Mouse (Mus musculus): Measurements from ENCODE around the gene Gli3.

The Gli3 gene

DNA sequence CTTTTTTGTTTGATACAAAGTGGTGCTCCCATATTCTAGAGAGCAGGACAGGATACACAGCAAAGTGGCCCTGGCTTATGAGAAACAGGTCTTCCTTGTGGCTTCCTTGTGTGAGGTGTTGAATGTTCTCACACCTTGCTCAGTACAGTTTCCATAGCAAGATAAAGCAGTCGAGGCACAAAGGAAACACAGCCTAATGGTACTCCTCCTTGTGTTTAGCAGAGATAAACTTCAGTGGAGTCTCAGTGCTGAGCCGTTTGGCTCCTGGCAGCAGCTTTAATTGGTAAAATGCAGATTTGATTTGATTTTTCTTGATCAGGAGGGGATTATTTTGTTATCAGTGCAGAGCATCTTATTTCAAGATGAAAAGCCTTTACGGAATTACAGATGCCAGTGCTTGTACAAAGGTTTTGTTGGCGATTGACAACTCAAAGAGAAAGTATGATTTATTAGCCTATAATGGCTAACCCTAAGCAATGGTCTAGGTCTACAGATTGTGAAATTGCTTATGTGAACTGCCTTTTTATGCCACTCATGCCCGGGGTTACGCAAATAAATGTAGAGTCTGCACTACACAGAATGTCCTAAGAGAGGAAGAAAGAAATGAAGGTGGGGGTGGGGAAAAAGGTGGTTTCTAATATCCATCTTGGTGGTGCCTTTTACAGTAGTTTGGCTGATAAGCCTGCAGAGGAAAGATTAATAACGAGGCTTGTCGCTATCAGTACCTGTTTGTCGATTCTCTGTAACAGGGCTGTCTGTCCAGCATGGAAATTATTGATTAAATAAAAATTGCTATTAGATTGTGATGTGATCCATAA is 207.3 kb downstream of the Gli3 start:
- no peak for DNase-seq

DNA sequence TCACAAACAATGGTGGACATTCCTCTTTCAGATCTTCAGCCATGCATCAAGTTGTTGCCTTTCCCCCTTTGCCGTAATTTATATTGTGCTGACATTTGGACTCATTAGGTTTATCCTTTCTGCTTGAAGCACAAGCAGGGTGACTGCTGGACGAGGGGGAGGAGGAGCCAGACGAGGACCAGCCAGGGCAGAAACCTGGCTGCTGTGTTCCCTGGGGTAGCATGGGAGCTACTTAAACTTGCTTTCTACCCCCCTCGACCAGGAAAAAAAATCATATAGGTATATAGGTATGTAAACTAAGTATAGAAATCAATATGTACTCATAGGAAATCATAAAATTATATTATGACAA is 207.9 kb downstream of the Gli3 start:
- no peak for DNase-seq

DNA sequence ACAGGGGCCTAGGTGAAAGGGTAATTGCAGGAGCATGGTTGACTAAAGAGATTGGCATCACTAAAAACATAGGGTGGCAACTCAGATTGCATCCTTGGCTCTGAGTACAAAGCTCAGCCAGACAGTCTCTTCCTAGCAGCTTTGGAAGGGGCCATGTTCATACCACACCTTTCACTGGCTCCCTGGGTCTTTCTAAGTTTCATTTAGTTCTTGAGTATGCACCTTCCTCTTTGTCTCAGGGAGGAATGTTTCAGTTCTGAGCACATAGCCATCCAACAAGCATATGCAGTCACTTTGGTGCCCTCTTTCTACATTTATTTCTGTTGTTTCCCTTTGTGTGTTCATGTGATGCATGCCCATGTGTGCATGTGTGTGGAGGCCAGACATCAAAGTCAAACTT is 212.4 kb downstream of the Gli3 start:
- DNase-seq: no peak

DNA sequence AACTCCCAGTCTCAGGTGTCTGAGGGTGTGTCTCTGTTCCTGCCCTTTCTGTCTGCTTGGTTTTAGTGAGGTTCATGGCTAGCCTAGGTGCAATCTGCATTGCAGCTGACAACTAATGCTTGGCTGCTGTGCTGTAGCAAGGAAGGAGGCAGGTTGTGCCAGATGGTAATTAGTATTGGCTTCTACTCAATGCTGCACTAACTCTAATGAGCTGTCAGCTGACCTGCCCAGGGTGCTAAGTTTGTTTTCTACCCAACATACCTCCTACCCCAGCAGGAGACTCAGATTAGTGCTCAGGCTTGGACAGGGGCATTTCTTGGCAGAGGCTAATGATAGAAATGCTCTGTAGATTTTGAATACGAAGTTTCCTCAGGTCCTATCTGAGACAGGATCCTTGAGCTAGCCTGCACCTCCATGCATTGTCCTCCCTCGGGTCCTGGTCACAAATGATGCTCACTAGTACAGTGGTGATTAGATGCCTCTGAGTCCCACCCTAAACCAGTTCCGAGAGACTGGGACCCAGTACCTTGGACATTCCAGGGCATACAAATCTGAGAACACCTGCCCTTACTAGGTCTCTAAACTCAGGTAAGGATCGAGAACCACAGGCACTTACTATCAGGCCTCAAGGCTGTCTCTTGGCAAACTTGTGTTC is 214.2 kb downstream of the Gli3 start:
- DNase-seq: no peak

DNA sequence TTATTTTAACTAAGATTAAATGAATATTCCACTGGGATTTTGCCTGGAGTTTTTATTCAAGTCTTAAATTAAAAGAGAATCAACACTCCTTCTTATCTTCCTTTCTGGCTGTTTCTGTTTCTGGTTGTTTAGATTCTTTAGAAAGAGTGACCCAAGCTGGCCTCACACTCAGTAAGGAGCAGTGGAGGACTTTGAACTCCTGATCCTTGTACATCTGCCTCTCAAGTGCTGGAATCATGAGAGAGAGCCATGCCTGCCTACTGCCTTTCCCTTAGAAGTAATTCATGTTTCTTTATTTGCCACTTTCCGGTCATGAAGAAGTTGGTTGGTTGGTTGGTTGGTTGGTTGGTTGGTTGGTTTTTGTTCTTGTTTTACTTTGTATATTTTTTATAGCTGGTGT is 218.5 kb downstream of the Gli3 start:
- DNase-seq: no peak

DNA sequence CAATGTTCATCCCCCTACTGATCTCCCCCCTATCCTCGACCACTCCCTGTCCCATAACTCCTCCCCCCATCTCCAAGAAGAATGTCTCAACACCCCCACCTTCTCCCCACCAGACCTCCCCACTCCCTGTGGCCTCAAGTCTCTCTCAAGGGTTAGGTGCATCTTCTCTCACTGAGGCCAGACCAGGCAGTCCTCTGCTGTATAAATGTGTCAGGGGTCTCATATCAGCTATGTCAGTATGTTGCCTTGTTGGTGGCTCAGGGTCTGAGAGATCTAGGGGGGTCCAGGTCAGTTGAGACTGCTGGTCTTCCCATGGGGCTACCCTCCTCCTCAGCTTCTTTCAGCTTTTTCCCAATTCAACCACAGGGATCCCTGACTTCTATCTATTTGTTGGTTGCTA is 220.0 kb downstream of the Gli3 start:
- no peak for DNase-seq

DNA sequence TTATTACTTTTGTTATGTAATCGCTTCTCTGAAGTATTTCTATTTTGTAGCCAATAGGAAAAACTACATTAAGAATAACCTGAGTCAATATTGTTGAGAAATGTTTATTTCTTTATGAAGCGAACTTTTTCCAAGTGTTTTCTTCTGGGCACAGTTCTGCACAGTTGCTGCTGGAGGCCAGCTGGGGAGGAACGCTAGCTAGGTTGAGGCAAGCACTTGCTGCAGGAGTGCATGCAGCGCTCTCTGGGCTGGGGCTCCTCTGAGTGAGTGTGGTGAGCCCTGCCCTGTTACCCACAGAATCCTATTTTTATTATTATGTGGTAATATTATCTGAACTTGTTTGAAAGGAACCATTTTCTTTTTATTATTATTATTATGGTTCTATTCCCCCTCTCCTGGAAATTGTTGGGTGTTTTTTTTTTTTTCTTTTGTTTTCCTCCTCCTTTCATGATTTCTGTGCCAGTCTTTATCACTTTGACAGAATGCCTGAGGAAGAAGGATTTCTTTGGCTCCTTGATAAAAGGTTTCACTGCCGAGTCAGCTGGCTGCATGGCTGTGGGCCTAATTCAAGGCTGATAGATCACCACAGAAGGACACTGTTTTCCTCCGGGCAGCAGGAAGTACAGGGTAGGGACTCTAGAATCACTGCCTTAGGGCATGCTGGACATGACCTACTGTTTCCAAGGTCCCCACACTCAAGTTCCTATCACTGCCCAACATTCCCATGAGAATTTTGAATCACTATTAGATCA is 225.2 kb downstream of the Gli3 start:
- no peak for DNase-seq

DNA sequence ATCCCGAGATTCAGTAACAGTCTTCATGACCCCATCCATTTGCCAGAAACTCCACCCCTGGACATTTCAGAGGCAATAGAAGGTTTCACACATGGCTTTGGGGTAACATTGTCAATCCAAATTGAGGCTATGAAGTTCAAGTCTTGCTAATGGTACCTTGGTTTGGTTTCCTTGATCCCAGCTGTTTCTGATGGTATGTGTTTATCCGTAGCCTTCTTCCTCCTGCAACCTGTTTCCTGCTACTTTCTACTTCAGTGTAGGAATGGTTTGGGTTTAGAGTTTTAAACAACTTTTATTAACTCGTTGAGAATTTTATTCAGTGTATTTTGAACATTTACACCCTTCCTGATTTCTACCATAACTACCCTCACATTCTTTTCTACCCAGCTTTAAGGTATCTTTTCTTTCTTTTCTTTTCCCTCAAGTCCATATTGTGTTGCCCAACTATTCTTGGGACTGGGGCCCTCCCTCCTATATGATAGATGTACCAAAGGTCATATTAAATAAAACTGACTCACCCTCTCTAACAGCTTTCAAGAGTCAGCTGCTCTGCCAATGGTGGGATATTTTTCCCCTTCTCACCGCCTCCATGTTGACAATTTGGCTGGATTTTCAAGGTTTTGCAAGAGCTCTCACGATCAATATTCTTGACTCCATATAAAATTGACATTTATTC is 225.9 kb downstream of the Gli3 start:
- DNase-seq: no peak

DNA sequence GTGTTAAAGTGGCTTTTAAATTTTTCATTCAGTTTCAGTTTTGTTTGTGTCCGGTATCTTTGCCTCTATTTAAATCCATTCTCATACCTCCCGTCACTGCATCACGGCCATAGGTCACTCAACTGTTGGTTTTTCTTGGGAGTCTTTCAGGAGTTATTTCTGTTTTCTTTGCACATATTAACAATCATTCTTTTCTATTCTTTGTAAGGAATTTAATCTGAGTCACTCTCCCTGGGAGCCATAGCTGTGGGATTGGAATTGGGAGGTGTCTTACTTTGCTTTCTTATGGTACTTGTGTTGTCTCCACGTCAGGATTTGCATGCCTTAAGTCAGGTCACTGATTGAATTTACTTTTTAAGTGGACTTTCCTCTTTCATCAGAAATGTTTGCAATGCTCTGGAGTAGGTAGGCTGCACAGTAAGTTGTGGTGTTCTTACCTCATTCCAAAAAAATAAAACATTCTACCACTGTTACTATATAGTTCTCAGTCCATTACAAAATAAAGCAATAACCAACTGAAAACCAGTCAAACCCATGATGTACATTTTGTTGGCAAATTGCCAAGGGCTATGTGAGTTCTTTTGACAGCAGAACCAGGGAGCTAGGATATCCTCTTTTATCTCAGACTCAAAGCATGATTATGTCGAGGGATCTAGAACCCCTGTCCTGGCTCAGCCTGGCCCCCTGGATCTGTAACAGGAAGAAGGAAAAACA is 228.9 kb downstream of the Gli3 start:
- DNase-seq: no peak

DNA sequence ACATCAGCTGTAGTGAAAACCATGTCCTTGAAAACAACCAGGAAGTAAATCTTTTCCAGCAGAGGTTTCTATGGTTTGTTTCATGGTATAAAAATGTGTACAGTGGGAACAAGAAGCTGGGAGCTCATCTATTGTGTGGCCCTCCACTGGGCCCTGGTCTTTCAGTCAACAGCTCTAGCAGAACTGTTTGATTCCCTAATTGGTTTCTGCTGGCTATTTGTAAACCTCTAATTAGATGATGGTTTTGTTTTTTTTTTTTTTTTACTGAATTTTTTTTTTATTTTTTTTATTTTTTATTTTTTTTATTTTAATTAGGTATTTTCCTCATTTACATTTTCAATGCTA is 229.4 kb downstream of the Gli3 start:
- DNase-seq: no peak

DNA sequence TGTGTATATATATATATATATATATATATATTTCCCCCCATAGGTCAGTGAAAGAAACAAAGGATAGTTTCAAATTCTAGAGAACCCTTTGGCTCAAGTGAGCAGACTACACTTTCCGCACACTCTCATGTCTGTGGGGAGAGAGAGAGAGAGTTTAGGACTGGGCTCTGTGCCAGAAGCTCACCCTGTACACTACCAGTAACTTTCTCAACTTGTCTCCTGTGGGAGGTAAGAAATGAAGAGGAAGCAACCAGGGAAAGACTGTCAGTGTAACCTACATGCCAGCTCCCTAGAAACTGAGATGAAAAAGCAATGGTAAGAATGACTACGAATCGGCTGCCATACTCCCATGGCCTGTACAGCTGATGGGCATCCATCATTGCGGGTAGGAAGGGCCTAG is 235.2 kb downstream of the Gli3 start:
- DNase-seq: no peak

DNA sequence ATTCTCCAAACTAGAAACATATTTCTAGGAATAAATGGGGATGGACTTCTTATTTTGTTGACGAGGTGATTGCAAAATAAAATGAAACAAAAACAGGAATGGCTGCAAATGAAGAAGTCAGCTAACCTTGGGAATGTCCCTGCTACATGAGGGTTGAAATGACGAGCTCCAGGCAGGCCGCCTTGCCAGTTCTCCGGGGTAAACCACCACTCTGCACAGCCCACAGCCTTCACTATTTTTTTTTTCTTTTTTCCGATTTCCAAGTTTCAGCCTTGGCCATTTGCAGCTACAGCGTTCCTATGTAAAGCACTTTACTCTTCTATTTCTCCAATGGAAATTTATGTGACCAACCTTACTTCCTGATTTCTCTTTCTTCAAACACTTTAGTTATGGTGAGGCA is 236.1 kb downstream of the Gli3 start:
- no peak for DNase-seq

DNA sequence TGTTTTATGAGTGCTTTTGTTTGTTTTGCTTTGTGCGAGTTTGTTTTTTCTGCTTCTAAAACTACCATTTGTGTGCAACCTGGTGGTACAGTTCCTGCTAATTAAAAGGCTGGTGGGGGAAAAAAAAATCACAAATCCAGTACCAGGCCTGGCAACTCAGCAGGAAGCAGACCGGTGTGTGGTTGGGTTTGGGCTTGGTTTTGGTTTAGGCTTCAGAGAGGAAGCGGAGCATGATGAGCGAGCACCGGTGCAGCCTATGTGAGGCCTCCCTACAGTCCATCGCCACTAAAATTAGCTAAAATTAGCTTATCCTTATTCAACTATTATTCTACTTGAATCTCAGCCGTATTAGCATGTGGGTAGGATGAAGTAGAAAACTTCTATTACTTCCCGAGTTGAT is 241.6 kb downstream of the Gli3 start:
- DNase-seq: no peak

DNA sequence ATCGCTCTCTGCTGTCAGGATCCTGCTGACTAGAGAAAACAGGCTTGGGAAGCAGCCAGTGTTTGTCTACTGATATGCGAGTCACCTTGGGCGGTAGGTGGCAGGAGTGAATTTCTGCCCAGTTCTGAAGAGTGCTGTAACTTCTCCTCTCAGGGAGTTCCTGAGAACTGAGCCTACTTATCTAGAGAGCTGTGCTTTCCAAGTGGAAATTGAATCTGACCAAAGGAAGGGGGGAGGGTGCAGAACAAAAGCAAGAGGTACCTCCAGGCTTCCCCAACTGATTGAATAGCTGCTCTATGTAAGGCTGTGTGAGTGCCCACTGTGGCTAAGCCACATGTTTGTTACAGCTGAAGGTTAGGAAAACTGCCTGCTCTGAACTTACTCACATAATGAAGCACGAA is 244.4 kb downstream of the Gli3 start:
- peak in 1 of 2 experiments; percentile 32 for DNase-seq

DNA sequence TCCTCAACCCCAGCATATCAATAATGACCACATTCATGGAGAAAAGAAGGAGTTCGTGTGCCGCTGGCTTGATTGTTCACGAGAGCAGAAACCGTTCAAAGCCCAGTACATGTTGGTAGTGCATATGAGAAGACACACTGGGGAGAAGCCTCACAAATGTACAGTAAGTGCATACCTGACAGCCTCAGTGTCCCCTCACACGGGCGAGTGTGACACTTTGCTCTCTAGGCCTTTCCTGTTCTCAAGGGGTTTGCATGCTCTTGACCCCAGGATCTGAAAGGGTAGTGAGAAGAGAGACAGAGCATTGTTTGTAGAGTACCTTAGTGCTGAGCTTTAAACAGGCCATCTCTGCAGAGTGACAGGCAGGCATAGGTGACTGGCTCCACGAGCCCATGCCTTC is 250.5 kb downstream of the Gli3 start:
- no peak for DNase-seq

DNA sequence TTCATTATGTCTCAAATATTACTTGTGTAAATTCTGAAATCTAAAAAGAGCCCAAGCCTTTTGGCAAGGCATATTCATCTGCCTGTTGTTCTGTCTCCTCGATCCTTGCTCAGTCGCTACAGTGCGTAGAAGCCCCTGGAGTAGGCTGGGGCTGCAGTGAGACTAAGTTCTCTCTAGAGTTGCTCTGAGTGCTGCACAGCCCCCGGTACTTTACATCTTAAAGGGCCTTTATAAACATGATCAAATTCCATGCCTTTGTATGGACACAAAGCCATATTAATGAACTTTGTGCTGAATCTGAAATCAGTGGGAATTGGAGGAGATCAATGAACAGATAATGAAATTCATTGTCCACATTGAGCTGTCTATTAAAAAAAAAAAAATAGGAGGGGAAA is 251.3 kb downstream of the Gli3 start:
- DNase-seq: no peak

DNA sequence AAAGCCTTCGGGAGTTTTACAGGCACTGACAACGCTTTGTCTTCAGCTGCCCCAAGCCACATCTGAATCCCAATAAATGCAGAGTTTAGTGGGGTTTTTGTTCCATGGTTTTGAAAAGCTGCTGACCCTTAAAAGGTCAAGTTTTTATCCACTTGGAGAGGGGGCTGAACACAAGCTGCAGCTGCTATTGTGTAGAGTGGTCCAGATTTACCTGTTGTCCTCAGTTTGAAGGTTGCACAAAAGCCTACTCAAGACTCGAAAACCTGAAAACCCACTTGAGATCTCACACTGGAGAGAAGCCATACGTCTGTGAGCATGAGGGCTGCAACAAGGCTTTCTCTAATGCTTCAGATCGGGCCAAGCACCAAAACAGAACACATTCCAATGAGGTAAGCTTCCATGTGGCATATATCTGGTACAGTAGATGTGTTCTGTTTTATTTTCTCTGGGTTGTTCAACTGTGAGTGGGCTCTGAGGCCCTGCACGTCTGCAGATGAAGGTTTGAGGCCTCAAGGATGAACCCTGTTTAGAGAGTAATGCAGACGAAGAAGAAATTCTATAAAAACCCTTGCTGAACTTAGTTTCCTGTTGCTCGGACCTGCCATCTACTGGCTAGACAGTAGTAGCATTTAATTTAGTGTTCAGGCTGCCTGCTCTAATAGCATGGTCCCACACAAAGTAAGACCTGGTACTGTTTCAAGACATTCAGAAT is 251.8 kb downstream of the Gli3 start:
- peak in 1 of 2 experiments; percentile 48 for DNase-seq

DNA sequence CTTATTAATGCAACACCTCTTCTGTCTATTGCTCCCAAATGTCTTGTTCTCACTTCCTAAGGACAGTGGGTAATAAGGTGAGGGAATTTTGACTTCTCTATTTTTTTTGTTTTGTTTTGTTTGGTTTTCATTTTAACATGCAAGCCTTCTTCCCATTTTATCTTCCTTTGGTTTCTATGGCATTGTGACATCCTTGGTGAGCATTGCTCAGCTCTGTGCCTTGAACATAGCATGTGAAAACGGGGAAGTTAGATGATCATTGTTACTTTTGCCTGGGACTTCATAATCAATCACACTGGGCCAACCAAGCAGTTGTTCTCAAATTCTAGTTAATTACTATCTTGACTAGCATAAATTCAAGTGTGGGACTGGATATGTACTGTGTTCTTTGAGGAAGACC is 258.4 kb downstream of the Gli3 start:
- no peak for DNase-seq

DNA sequence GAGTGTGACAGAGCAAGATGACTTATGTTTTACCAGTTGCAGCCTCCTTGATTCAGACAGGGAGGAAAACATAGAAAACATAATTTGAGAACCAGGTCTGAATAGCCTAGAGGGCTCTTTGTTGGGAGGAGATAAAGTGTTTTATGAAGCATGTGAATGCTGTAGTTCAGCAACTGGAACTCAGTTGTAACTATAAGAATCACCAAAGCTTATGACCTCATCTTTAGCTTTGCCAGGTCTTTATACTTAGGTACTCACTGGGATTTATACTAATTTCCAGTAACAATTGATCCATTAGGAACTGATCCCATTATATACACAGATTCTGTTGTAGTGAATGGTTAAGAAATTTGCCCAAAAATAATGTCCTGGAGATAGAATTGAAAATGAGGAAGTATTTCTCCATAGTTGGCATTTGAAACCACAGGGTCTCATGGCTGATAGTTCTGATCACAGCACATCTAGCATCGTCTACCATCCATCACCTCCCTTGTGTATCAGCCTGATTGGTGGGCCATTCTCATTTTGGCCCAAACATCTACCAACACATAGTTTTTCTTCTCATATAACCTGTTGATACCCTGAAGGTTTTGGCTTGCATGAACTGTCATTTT is 259.8 kb downstream of the Gli3 start:
- DNase-seq: no peak

DNA sequence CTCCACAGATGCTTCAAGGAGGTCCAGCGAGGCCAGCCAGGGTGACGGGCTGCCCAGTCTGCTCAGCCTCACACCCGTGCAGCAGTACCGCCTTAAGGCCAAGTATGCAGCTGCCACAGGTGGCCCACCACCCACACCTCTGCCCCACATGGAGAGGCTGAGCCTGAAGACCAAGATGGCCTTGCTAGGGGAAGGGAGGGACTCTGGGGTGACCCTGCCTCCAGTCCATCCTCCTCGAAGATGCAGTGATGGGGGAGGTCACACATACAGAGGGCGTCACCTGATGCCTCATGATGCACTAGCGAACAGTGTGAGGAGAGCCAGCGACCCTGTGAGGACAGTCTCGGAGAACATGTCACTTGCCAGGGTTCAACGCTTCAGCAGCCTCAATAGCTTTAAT is 261.7 kb downstream of the Gli3 start:
- no peak for DNase-seq

DNA sequence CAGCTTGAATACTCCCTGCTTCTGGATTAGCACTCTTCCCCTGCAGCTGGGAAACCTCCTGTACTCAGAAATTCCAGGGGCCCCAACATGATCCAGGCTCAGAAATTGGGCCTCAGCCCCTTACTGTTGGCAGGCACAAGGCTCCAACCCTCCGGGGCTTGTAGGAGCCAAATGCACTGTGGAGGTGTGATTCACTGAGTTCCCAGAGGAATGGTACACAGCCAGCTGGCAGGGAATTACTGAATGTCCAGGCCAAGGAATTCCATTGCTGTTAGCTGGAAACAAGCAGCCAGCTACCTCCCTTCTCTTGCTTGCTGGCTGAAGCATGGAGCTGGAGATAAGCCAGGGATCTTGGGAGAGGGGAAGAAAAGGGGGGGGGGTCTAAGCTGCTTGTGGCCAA is 278.7 kb downstream of the Gli3 start:
- DNase-seq: peak; percentile 31 to 56

DNA sequence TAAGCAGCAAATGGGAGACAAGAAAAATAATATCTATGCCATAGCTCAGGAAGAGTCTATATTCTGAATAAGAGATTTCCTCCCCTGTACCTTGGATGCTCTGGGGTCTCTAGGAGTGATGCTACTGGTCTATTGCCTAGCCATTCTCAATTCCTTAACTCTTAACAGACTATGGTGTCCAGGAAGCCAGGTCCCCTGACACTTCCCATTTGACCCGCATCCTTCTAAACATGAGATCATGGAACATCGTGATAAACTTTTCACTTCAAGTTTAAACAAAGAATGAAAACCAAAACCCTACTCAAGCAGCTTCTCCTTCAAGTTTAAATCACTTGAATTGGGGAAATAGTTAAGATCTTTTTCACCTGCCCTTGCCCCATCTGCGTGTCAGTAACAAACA is 279.3 kb downstream of the Gli3 start:
- no peak for DNase-seq
